Comparison of ENCODE assay signal across 9 mouse cellular contexts in the genomic region with DNA sequence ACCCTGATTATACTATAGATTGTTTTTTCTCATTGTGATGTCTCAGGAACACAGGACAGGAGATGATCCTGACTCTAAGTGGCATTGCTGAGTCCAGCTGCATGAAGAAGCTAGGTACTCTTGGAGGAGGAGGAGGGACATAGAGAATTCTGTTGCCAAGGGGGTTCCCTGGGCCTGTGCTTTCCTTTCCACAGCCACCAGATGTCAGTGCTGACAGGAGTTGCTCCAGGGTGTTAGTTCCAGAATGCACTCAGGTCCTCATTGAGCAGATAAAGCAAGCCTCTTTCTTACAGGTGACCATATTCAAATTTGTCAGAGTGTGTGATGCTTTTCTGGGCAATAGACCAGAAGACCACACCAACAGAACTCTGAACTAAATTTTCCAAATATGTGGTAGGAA.
A peak's percentile ranks its signal among the peaks of the same experiment; 100 is the strongest.
DNase-seq lines count a peak whose midpoint lies in the region; ATAC-seq and TF ChIP-seq lines count a peak whose summit lies in the region.
"Had no signal": no experiment of that assay in that cellular context is flagged by ENCODE, and none has a peak within 500 bp of the region (broad histone marks: within the 10 kb centered on the region; RNA-seq: fewer than 3 reads in every experiment).

No protein-coding gene starts in this region.

- H3K9me3 ChIP-seq in kidney, embryonic 16.5 days (ENCODE audit: low read length): no peaks in the 10 kb centered on the region

- DNase-seq in layer of hippocampus, adult 2 months (ENCODE audit: low spot score in 2 of 2): no peak
- DNase-seq in layer of hippocampus, adult 18-20 months (ENCODE audit: low spot score in 2 of 2): no peak
- DNase-seq in 3T3-L1 (ENCODE audit: low read depth, low spot score) (peak; percentile 69), A20 (ENCODE audit: low read depth, low spot score) (peak; percentile 46), adipocyte (ENCODE audit: low spot score) (peak; percentile 56)
- no peak for DNase-seq in layer of hippocampus, postnatal 25 days (ENCODE audit: extremely low spot score in 1 of 2, low spot score in 1 of 2)
- DNase-seq: gastrocnemius, postnatal 36 days; layer of hippocampus, adult 9-11 months had no signal

- ATAC-seq in kidney, embryonic 16.5 days (ENCODE audit: low FRiP score, low TSS enrichment): no peak

- no peak overlapping the region for H3K4me2 ChIP-seq in kidney, embryonic 16.5 days (replicated peaks; ENCODE audit: low read depth, low read length)

- peaks cover 6% of the 10 kb centered on the region; the same call in 1 of the 2 replicates for H3K27me3 ChIP-seq in kidney, embryonic 16.5 days (ENCODE audit: insufficient read depth, low read length)

- H3K27ac ChIP-seq in layer of hippocampus, adult 2 months: no peak overlapping the region
- H3K27ac ChIP-seq in kidney, embryonic 16.5 days (ENCODE audit: low read length): no peak overlapping the region

- H3K9ac ChIP-seq in kidney, embryonic 16.5 days (replicated peaks; ENCODE audit: low read length): no peak overlapping the region

- H3K36me3 ChIP-seq in kidney, embryonic 16.5 days (ENCODE audit: insufficient read depth, low read length): no peaks in the 10 kb centered on the region

- H3K4me1 ChIP-seq in kidney, embryonic 16.5 days (ENCODE audit: insufficient read depth, low read length): peaks cover 4% of the 10 kb centered on the region; the same call in 1 of the 2 replicates

- no peak overlapping the region for H3K4me3 ChIP-seq in layer of hippocampus, adult 2 months
- H3K4me3 ChIP-seq in kidney, embryonic 16.5 days (ENCODE audit: low read length): no peak overlapping the region

- peak; percentile 64 for TF ChIP-seq CTCF in layer of hippocampus, adult 2 months (conservative IDR thresholded peaks at IDR 0.05)

Comparison
In these comparisons a context has a peak if more than half of its experiments do, and no peak if none do; other contexts are left out.
1. DNase-seq: peak in 3T3-L1 (single experiment), A20 (single experiment) and adipocyte (single experiment); none in layer of hippocampus, adult 2 months (0 of 2), layer of hippocampus, adult 18-20 months (0 of 2) and layer of hippocampus, postnatal 25 days (0 of 2).